ENCODE assay signal across 7 mouse cellular contexts in the genomic region with DNA sequence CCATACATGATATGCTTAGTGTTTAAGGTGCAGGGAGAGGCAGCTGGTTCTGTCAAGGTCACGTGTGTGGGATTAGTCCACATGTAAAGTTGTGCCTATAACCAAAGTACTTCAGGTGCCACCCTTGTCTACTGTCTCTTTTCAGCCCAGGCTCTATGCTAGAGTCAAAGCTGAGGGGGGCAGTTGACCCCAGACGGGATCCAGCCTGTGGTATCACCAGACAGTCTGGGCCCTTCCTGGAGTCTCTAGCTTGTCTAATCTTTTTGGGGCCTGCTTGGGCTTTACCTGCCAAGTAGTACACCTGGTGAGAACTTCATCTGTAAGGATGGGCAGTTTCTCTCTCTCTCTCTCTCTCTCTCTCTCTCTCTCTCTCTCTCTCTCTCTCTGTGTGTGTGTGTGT. TPM values are rescaled to one million over a fixed set of nuclear protein-coding genes. Genes with fewer than 3 reads are reported as not detected.
DNase-seq lines count a peak whose midpoint lies in the region; ATAC-seq and TF ChIP-seq lines count a peak whose summit lies in the region.

No protein-coding gene starts in this region.

- H3K36me3 ChIP-seq in megakaryocyte, embryonic 14.5 days (replicated peaks; ENCODE audit: low read length), result peaks cover 36% of the 10 kb centered on the region
- H3K36me3 ChIP-seq in forebrain, embryonic 16.5 days (ENCODE audit: control insufficient read depth, insufficient read depth), result 0 out of 2 replicates have a peak, but pooled peaks cover 2% of the 10 kb centered on the region
- H3K36me3 ChIP-seq in limb, embryonic 14.5 days (ENCODE audit: control insufficient read depth, insufficient read depth, low read length), result peaks cover 32% of the 10 kb centered on the region
- H3K36me3 ChIP-seq in stomach, postnatal 0 days (ENCODE audit: control insufficient read depth, insufficient read depth, low read length), result peaks cover 7% of the 10 kb centered on the region; the same call in 1 of the 2 replicates

- WGBS in forebrain, embryonic 16.5 days, result 75% methylated on average over 2 of the region's 2 CpGs
- WGBS in limb, embryonic 14.5 days, result 56% methylated on average over 2 of the region's 2 CpGs
- WGBS in stomach, postnatal 0 days, result 63% methylated on average over 2 of the region's 2 CpGs

- H3K4me2 ChIP-seq in forebrain, embryonic 16.5 days (ENCODE audit: low read length), result peak overlapping the region; percentile 98
- H3K4me2 ChIP-seq in limb, embryonic 14.5 days (replicated peaks; ENCODE audit: low read depth, low read length, severe bottlenecking), result peak overlapping the region; percentile 90
- no peak overlapping the region; the same call in 1 of the 2 replicates for H3K4me2 ChIP-seq in stomach, postnatal 0 days (replicated peaks; ENCODE audit: low read depth)

- H3K27me3 ChIP-seq in megakaryocyte, embryonic 14.5 days (replicated peaks), result peaks cover 4% of the 10 kb centered on the region
- no peaks in the 10 kb centered on the region for H3K27me3 ChIP-seq in forebrain, embryonic 16.5 days (replicated peaks; ENCODE audit: control insufficient read depth, insufficient read depth, low read length)
- H3K27me3 ChIP-seq in limb, embryonic 14.5 days (ENCODE audit: control insufficient read depth, insufficient read depth, low read length), result no peaks in the 10 kb centered on the region
- no peaks in the 10 kb centered on the region for H3K27me3 ChIP-seq in stomach, postnatal 0 days (ENCODE audit: control insufficient read depth, insufficient read depth, low read length)

- H3K27ac ChIP-seq in forebrain, embryonic 16.5 days (ENCODE audit: low read length), result no peak overlapping the region; the same call in 1 of the 2 replicates
- H3K27ac ChIP-seq in limb, embryonic 14.5 days (replicated peaks; ENCODE audit: low read depth, low read length), result no peak overlapping the region; the same call in 1 of the 2 replicates
- peak overlapping the region; percentile 97 for H3K27ac ChIP-seq in stomach, postnatal 0 days (replicated peaks)

- TF ChIP-seq POLR2A in limb, embryonic 14.5 days (IDR thresholded peaks at IDR 0.05; ENCODE audit: borderline replicate concordance, extremely low read depth, insufficient read depth, insufficient read length), result no peak

- H3K9me3 ChIP-seq in megakaryocyte, embryonic 14.5 days, result peaks cover 4% of the 10 kb centered on the region; the same call in 1 of the 2 replicates
- no peaks in the 10 kb centered on the region for H3K9me3 ChIP-seq in forebrain, embryonic 16.5 days (ENCODE audit: control insufficient read depth, low read length)
- H3K9me3 ChIP-seq in limb, embryonic 14.5 days (ENCODE audit: control insufficient read depth, low read length), result no peaks in the 10 kb centered on the region
- no peaks in the 10 kb centered on the region for H3K9me3 ChIP-seq in stomach, postnatal 0 days (ENCODE audit: control insufficient read depth, low read length)

- H3K9ac ChIP-seq in forebrain, embryonic 16.5 days (replicated peaks; ENCODE audit: low read depth, low read length), result no peak overlapping the region; the same call in 1 of the 2 replicates
- peak overlapping the region; percentile 99; the same call in 1 of the 2 replicates for H3K9ac ChIP-seq in limb, embryonic 14.5 days (ENCODE audit: low read depth, low read length, severe bottlenecking)
- no peak overlapping the region for H3K9ac ChIP-seq in stomach, postnatal 0 days (ENCODE audit: low read length)

- TF ChIP-seq EP300 in stomach, postnatal 0 days (optimal IDR thresholded peaks at IDR 0.05), result no peak

- H3K4me1 ChIP-seq in megakaryocyte, embryonic 14.5 days, result peaks cover 56% of the 10 kb centered on the region
- peaks cover 34% of the 10 kb centered on the region for H3K4me1 ChIP-seq in forebrain, embryonic 16.5 days (replicated peaks; ENCODE audit: control insufficient read depth, insufficient read depth, low read length)
- peaks cover 19% of the 10 kb centered on the region for H3K4me1 ChIP-seq in limb, embryonic 14.5 days (ENCODE audit: control insufficient read depth, insufficient read depth, low read length)
- H3K4me1 ChIP-seq in stomach, postnatal 0 days (replicated peaks; ENCODE audit: control insufficient read depth, insufficient read depth), result peaks cover 7% of the 10 kb centered on the region; the same call in 1 of the 2 replicates

- DNase-seq in limb, embryonic 14.5 days (ENCODE audit: low spot score), result no peak
- no peak for DNase-seq in stomach, postnatal 0 days (ENCODE audit: low spot score)
- no peak for DNase-seq in adrenal gland, postnatal 10 days
- DNase-seq in cerebellum, postnatal 4 days (ENCODE audit: low spot score in 2 of 2), result no peak

- TF ChIP-seq CTCF in stomach, postnatal 0 days (IDR thresholded peaks at IDR 0.05; ENCODE audit: low read depth), result no peak

- ATAC-seq in megakaryocyte, adult 5-6 weeks (ENCODE audit: poor library complexity, severe bottlenecking), result no peak
- ATAC-seq in forebrain, embryonic 16.5 days, result no peak
- no peak for ATAC-seq in limb, embryonic 14.5 days (ENCODE audit: low FRiP score, low read depth)
- no peak for ATAC-seq in stomach, postnatal 0 days (ENCODE audit: low FRiP score, low TSS enrichment)

- H3K4me3 ChIP-seq in megakaryocyte, embryonic 14.5 days (replicated peaks), result peak overlapping the region; percentile 99
- H3K4me3 ChIP-seq in forebrain, embryonic 16.5 days (replicated peaks; ENCODE audit: low read length), result no peak overlapping the region
- no peak overlapping the region for H3K4me3 ChIP-seq in limb, embryonic 14.5 days (replicated peaks; ENCODE audit: low read length)
- no peak overlapping the region for H3K4me3 ChIP-seq in stomach, postnatal 0 days (ENCODE audit: low read depth, low read length)

RNA-seq across cellular contexts. Expression of gene Vamp2, which starts 0.7 kb away (rescaled TPM):
- polyA plus RNA-seq in megakaryocyte, embryonic 14.5 days (2012; ENCODE audit: insufficient read depth, low replicate concordance), result 61.5 and 159 TPM in 2 replicates
- total RNA-seq in megakaryocyte, adult 5-6 weeks (2015), result 53.9 and 66.6 TPM in 2 replicates
- 11.2 and 21.8 TPM in 2 replicates for total RNA-seq in megakaryocyte, adult 5-6 weeks (2017)
- polyA plus RNA-seq in forebrain, embryonic 16.5 days (2015; fragmentation: Nextera tagmentation; extraction: Ambion mirVana), result 217 and 259 TPM in 2 replicates
- 199 and 224 TPM in 2 replicates for polyA plus RNA-seq in limb, embryonic 14.5 days (2012; rRNA removed)
- polyA plus RNA-seq in limb, embryonic 14.5 days (2014; fragmentation: Nextera tagmentation; extraction: Ambion mirVana), result 89.8 and 98.1 TPM in 2 replicates
- 43.0 and 53.7 TPM in 2 replicates for polyA plus RNA-seq in stomach, postnatal 0 days (2015; fragmentation: Nextera tagmentation; extraction: Ambion mirVana)
- 100 to 1,000 TPM; 104 to 143 TPM for total RNA-seq in adrenal gland, postnatal 10 days (2021)

RNA-seq across cellular contexts. Expression of gene Per1, which starts 7.4 kb away (rescaled TPM):
- polyA plus RNA-seq in megakaryocyte, embryonic 14.5 days (2012; ENCODE audit: insufficient read depth, low replicate concordance), result 42.3 and 83.5 TPM in 2 replicates
- 6.7 and 12.5 TPM in 2 replicates for total RNA-seq in megakaryocyte, adult 5-6 weeks (2015)
- total RNA-seq in megakaryocyte, adult 5-6 weeks (2017), result 7.9 and 8.5 TPM in 2 replicates
- polyA plus RNA-seq in forebrain, embryonic 16.5 days (2015; fragmentation: Nextera tagmentation; extraction: Ambion mirVana), result 11.8 and 12.1 TPM in 2 replicates
- polyA plus RNA-seq in limb, embryonic 14.5 days (2012; rRNA removed), result 19.3 and 25.4 TPM in 2 replicates
- polyA plus RNA-seq in limb, embryonic 14.5 days (2014; fragmentation: Nextera tagmentation; extraction: Ambion mirVana), result 16.0 and 22.5 TPM in 2 replicates
- 7.7 and 13.1 TPM in 2 replicates for polyA plus RNA-seq in stomach, postnatal 0 days (2015; fragmentation: Nextera tagmentation; extraction: Ambion mirVana)
- total RNA-seq in adrenal gland, postnatal 10 days (2021), result 100 to 1,000 TPM in 1 of 2 experiments, 10 to 100 TPM in 1; 63.1 to 157 TPM

RNA-seq across cellular contexts. Expression of gene Tmem107, which starts 17.0 kb away (rescaled TPM):
- 40.2 and 62.0 TPM in 2 replicates for polyA plus RNA-seq in megakaryocyte, embryonic 14.5 days (2012; ENCODE audit: insufficient read depth, low replicate concordance)
- 13.2 and 15.7 TPM in 2 replicates for total RNA-seq in megakaryocyte, adult 5-6 weeks (2015)
- 11.4 and 26.6 TPM in 2 replicates for total RNA-seq in megakaryocyte, adult 5-6 weeks (2017)
- polyA plus RNA-seq in forebrain, embryonic 16.5 days (2015; fragmentation: Nextera tagmentation; extraction: Ambion mirVana), result 43.7 and 48.4 TPM in 2 replicates
- polyA plus RNA-seq in limb, embryonic 14.5 days (2012; rRNA removed), result 47.8 and 71.0 TPM in 2 replicates
- polyA plus RNA-seq in limb, embryonic 14.5 days (2014; fragmentation: Nextera tagmentation; extraction: Ambion mirVana), result 54.4 and 55.2 TPM in 2 replicates
- 28.4 and 30.8 TPM in 2 replicates for polyA plus RNA-seq in stomach, postnatal 0 days (2015; fragmentation: Nextera tagmentation; extraction: Ambion mirVana)
- total RNA-seq in adrenal gland, postnatal 10 days (2021), result 10 to 100 TPM; 13.2 to 13.8 TPM

RNA-seq across cellular contexts. Expression of gene Borcs6, which starts 28.1 kb away (rescaled TPM):
- polyA plus RNA-seq in megakaryocyte, embryonic 14.5 days (2012; ENCODE audit: insufficient read depth, low replicate concordance), result 60.9 and 88.1 TPM in 2 replicates
- total RNA-seq in megakaryocyte, adult 5-6 weeks (2015), result 18.8 and 20.5 TPM in 2 replicates
- 17.7 and 20.2 TPM in 2 replicates for total RNA-seq in megakaryocyte, adult 5-6 weeks (2017)
- polyA plus RNA-seq in forebrain, embryonic 16.5 days (2015; fragmentation: Nextera tagmentation; extraction: Ambion mirVana), result 11.4 and 12.3 TPM in 2 replicates
- polyA plus RNA-seq in limb, embryonic 14.5 days (2012; rRNA removed), result 15.2 and 15.6 TPM in 2 replicates
- polyA plus RNA-seq in limb, embryonic 14.5 days (2014; fragmentation: Nextera tagmentation; extraction: Ambion mirVana), result 12.3 and 13.9 TPM in 2 replicates
- polyA plus RNA-seq in stomach, postnatal 0 days (2015; fragmentation: Nextera tagmentation; extraction: Ambion mirVana), result 14.6 and 16.7 TPM in 2 replicates
- total RNA-seq in adrenal gland, postnatal 10 days (2021), result 10 to 100 TPM; 19.1 to 22.1 TPM

RNA-seq across cellular contexts. Expression of gene Hes7, which starts 32.6 kb away (rescaled TPM):
- 7.5 and 44.1 TPM in 2 replicates for polyA plus RNA-seq in megakaryocyte, embryonic 14.5 days (2012; ENCODE audit: insufficient read depth, low replicate concordance)
- not detected in 2 replicates for total RNA-seq in megakaryocyte, adult 5-6 weeks (2015)
- total RNA-seq in megakaryocyte, adult 5-6 weeks (2017), result not detected in 2 replicates
- 0.26 and 0.67 TPM in 2 replicates for polyA plus RNA-seq in forebrain, embryonic 16.5 days (2015; fragmentation: Nextera tagmentation; extraction: Ambion mirVana)
- polyA plus RNA-seq in limb, embryonic 14.5 days (2012; rRNA removed), result 1.1 and 1.4 TPM in 2 replicates
- 0.30 and 0.77 TPM in 2 replicates for polyA plus RNA-seq in limb, embryonic 14.5 days (2014; fragmentation: Nextera tagmentation; extraction: Ambion mirVana)
- 0.29 and 0.41 TPM in 2 replicates for polyA plus RNA-seq in stomach, postnatal 0 days (2015; fragmentation: Nextera tagmentation; extraction: Ambion mirVana)
- total RNA-seq in adrenal gland, postnatal 10 days (2021), result under 1 TPM; 0.18 to 0.36 TPM
